Mouse (Mus musculus) ES-E14 (cell line): Measurements from ENCODE around the gene Hist1h2bg. TPM values are rescaled to one million over a fixed set of nuclear protein-coding genes. Genes with fewer than 3 reads are reported as not detected.
A peak's percentile ranks its signal among the peaks of the same experiment; 100 is the strongest.
"Not testable (repeated sequence)": the region's sequence is repeated elsewhere in the genome, so short reads cannot be mapped to it uniquely, and the experiment has no call there.

Experiments
- DNase-seq: peaks from one replicate; pipeline ENCODE4 v3.0.0-alpha.2; 2013; ENCODE audit warnings: low read depth, low spot score
- H3K27ac ChIP-seq: 2 replicates; pipeline ENCODE4 v1.5.1; 2012; ENCODE audit warnings: low read depth, mild to moderate bottlenecking, low read length, moderate library complexity, mixed read lengths; ENCODE audit not compliant: poor library complexity, insufficient read depth, severe bottlenecking
- H3K36me3 ChIP-seq: 2 replicates; pipeline ENCODE4 v1.6.1; 2012; ENCODE audit warnings: mild to moderate bottlenecking, low read length, moderate library complexity, mixed read lengths; ENCODE audit not compliant: control insufficient read depth, poor library complexity, insufficient read depth, severe bottlenecking
- H3K4me1 ChIP-seq, 2 experiments: fragments of 150-350 bp in 1 of 2; sonication (generic) in 1 of 2; 2 replicates each; pipeline ENCODE4 v1.6.1; 2012; ENCODE audit warnings: low read length in 2 of 2, mild to moderate bottlenecking in 1 of 2, mixed read lengths in 1 of 2; ENCODE audit not compliant: control insufficient read depth in 2 of 2, insufficient read depth in 2 of 2, poor library complexity in 1 of 2
- H3K4me3 ChIP-seq, 2 experiments: fragments of 150-350 bp in 1 of 2; sonication (generic) in 1 of 2; 2 replicates each; pipeline ENCODE4 v1.5.1; 2012; ENCODE audit warnings: low read length in 2 of 2, low read depth in 1 of 2, mild to moderate bottlenecking in 1 of 2, mixed read lengths in 1 of 2; ENCODE audit not compliant: insufficient read depth in 1 of 2, poor library complexity in 1 of 2, severe bottlenecking in 1 of 2
- H3K9ac ChIP-seq: 2 replicates; pipeline ENCODE4 v1.6.1; 2012; ENCODE audit warnings: low read depth, mild to moderate bottlenecking, low read length, mixed read lengths; ENCODE audit not compliant: poor library complexity, insufficient read depth, severe bottlenecking
- H3K9me3 ChIP-seq: fragments of 150-350 bp; sonication (generic); 2 replicates; pipeline ENCODE4 v1.6.1; 2012; ENCODE audit warnings: low read depth, mild to moderate bottlenecking, low read length; ENCODE audit not compliant: control insufficient read depth, insufficient read depth
- CHD2 ChIP-seq: IDR thresholded peaks from 2 replicates; pipeline ENCODE4 v1.6.1; 2014; ENCODE audit warnings: mild to moderate bottlenecking, low read depth, low read length, inconsistent platforms
- HCFC1 ChIP-seq: IDR thresholded peaks from 2 replicates; pipeline ENCODE4 v1.6.1; 2012; ENCODE audit warnings: low read length, inconsistent platforms, borderline replicate concordance; ENCODE audit not compliant: insufficient read depth
- MAFK ChIP-seq: IDR thresholded peaks from 2 replicates; pipeline ENCODE4 v1.6.1; 2014; ENCODE audit warnings: mild to moderate bottlenecking, low read depth, low read length, inconsistent platforms; ENCODE audit not compliant: insufficient read depth
- ZC3H11A ChIP-seq: IDR thresholded peaks from 2 replicates; pipeline ENCODE4 v1.6.1; 2012; ENCODE audit warnings: low read depth, mild to moderate bottlenecking, inconsistent platforms, low read length, borderline replicate concordance
- ZNF384 ChIP-seq: IDR thresholded peaks from 2 replicates; pipeline ENCODE4 v1.6.1; 2012; ENCODE audit warnings: low read depth, low read length, inconsistent platforms
- in situ Hi-C, 2 experiments: fragments of 600-800 bp; cut with MboI; formaldehyde crosslinking; loops; one replicate each; pipeline ENCODE4 v1.15.1; 2025; ENCODE audit warnings: low sequenced_read_pairs in 2 of 2, inconsistent platforms in 1 of 2; ENCODE audit not compliant: unreplicated experiment in 2 of 2
- total RNA-seq: library from RNA; depleted of rRNA; stranded (reverse); fragments of 300-350 nt; gene quantifications from 2 replicates; pipeline ENCODE4 v1.2.3, GENCODE M21; 2012

Hist1h2bg gene
- total RNA-seq, 1 experiment: 2,074 TPM

GRCm38 (mm10) chr13:23555839-23556416 is 15.3 kb upstream of the Hist1h2bg start:
- Histone ChIP-seq H3K36me3 (no peaks in the 10 kb centered on the region), H3K4me1 (0 out of 4 replicates have a peak, but pooled peaks cover 0 to 2% of the 10 kb centered on the region in 2 experiments), H3K9me3 (no peaks in the 10 kb centered on the region), H3K27ac (peak overlapping the region; percentile 90), H3K4me3 (peak overlapping the region; percentile 52 to 56), H3K9ac (peak overlapping the region; percentile 74)
- in situ Hi-C loops: loop anchor here (10.0 to 25.0 kb wide), 3 partner anchors 189 to 1819 kb away; partner anchors contain the start of genes Hist1h4j (in 2 of the 2), Hist1h2ag (in 1 of the 2), Hist1h2ah (in 1 of the 2) and Hist1h2bb (in 1 of the 2)
- TF ChIP-seq ZNF384: peak; percentile 65; the same call in 1 of the 2 replicates
- TF ChIP-seq MAFK: no peak
- peak; percentile 82 for TF ChIP-seq CHD2
- DNase-seq: peak; percentile 81

GRCm38 (mm10) chr13:23556906-23557305 is 14.3 kb upstream of the Hist1h2bg start:
- peak overlapping the region; percentile 43; the same call in 1 of the 2 replicates for H3K9ac ChIP-seq
- no peaks in the 10 kb centered on the region for H3K36me3 ChIP-seq
- TF ChIP-seq CHD2 (no peak), ZNF384 (no peak), HCFC1 (no peak), ZC3H11A (no peak), MAFK (no peak)
- H3K27ac ChIP-seq: peak overlapping the region; percentile 62; the same call in 1 of the 2 replicates
- no peak overlapping the region for H3K4me3 ChIP-seq
- in situ Hi-C loops: loop anchor here (10.0 to 25.0 kb wide), 3 partner anchors 188 to 1820 kb away; partner anchors contain the start of genes Hist1h4j (in 2 of the 2), Hist1h2ag (in 1 of the 2), Hist1h2ah (in 1 of the 2) and Hist1h2bb (in 1 of the 2)
- DNase-seq: no peak
- no peaks in the 10 kb centered on the region for H3K9me3 ChIP-seq
- 0 out of 4 replicates have a peak, but pooled peaks cover 0 to 2% of the 10 kb centered on the region in 2 experiments for H3K4me1 ChIP-seq

- DNase-seq, H3K4me3 ChIP-seq, H3K9me3 ChIP-seq, H3K36me3 ChIP-seq, H3K4me1 ChIP-seq: not testable (repeated sequence)
- peak overlapping the region; percentile 69; the same call in 1 of the 2 replicates for H3K27ac ChIP-seq
- in situ Hi-C loops: loop anchor here (25.0 kb wide), 2 partner anchors 1523 to 1823 kb away; partner anchors contain the start of genes Hist1h4j (in 2 of the 2), Hist1h2ag (in 1 of the 2), Hist1h2ah (in 1 of the 2) and Hist1h2bj (in 1 of the 2)
- peak overlapping the region; percentile 48; the same call in 1 of the 2 replicates for H3K9ac ChIP-seq
Measured at GRCm38 (mm10) chr13:23560699-23561098, 10.5 kb upstream of the Hist1h2bg start.

- H3K4me1 ChIP-seq, H3K9me3 ChIP-seq, H3K36me3 ChIP-seq, DNase-seq: not testable (repeated sequence)
- Histone ChIP-seq H3K27ac (peak overlapping the region; percentile 86; the same call in 1 of the 2 replicates), H3K4me3 (peak overlapping the region; percentile 55 to 65), H3K9ac (0 out of 2 replicates have a peak overlapping the region, but pooled peaks have one; percentile 74)
- in situ Hi-C loops: loop anchor here (25.0 kb wide), 2 partner anchors 1524 to 1824 kb away; partner anchors contain the start of genes Hist1h4j (in 2 of the 2), Hist1h2ag (in 1 of the 2), Hist1h2ah (in 1 of the 2) and Hist1h2bj (in 1 of the 2)
Measured at GRCm38 (mm10) chr13:23561531-23561882, 9.7 kb upstream of the Hist1h2bg start.
